Mouse (Mus musculus) natural killer cell, adult 2 months (primary cell): ENCODE measurements around the gene Gpatch1.

ENCODE experiments used
- DNase-seq, 2 experiments: peaks; one replicate each; pipeline ENCODE4 v3.0.0; 2022; ENCODE audit warnings: low spot score in 2 of 2

Gpatch1 gene

DNA sequence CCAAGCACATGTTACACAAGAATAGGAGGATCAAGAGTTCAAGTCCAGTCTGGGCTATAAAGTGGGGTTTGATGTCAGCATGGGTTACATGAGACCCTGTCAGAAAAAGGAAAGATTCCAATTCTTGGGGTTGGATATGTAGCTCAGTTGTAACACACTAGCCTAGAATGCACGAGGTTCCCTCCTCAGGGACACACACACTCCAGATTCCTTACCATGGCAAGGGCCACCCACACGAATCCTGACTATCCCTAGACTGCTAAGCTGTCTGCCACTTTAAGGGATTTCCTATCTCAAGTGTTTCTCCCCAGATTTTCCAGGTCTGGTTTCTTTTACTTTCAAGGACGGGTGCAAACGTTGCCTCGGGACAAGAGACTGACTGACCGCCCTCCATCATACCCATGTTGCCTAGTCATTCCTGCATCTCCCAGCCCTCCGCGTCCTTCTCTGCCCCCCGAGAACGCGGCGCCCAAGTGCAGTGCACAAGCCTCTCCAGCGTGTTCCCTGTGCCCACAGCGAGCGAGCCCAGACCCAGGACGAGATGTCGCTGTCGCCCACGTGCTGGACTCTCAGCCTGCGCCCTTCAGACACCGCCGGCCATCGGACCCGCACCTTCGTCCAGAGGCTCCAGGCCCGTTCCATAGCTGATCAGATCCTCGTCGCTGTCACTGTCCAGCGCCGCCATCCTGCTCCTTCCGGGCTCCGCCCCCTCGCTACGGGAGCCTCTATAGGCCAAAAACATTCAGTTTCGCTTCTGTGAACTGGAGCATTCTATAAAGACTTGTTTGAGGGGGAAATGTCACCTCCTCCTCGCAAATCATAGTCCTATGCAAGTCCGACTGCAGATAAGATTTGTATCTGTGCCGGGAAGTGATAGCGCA lies at the start of gene Gpatch1:
Gene Gpatch1, minus strand, starts transcription at position 712 of the 881 bp plus-strand sequence.
- DNase-seq = peak; percentile 81 to 87

DNA sequence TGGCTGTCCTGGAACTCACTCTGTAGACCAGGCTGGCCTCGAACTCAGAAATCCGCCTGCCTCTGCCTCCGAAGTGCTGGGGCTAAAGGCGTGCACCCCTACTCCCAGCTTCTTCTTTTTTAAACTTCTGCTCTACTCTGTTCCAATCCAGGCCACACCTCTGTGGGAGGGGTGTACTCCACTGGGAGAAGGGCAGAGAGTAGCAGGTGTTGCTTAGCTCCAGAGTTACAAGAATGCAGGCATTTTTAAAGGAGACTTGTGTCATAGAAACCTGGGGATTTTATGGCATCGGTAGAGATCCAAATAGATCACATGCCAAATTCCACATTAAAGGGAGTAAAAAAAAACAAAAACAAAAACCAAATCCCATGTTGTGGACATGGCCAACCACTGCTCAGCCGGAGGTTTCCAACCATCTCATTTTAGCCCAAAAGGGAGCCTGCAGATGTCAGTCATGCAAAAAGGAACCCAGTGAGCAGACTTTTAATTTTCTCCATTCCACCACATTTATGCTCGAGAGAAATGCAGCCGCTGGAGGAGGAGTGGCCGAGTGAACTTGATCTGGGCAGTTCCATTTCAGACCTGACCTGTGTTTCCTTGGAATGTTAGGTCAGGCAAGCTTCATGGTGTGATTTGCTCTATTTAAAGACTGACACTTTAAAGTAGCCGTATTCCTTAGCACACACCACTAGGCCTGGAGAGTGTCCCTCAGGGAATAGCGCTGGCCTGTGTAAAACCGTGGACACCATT lies 47.1 kb upstream of the Gpatch1 start:
- no peak for DNase-seq

DNA sequence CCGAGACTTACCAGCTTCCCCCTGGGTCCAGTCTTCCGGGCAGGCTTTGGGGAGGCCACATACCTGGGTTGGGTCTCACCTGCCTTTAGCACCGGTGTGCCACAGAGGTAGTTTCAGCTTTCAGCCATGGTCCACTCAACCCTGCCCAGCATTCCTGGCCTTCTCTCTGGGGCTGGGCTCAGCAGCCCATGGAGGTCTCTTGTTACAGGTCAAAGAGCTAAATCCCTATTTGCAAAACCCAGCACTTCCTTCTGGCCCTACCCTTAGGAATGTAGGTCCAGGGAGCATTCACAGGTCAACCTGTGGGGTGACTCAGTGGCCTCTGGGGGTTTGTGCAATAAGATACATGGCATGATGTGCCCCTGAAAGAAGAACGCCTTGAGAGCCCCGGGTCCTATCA lies 44.6 kb upstream of the Gpatch1 start:
- DNase-seq = no peak

DNA sequence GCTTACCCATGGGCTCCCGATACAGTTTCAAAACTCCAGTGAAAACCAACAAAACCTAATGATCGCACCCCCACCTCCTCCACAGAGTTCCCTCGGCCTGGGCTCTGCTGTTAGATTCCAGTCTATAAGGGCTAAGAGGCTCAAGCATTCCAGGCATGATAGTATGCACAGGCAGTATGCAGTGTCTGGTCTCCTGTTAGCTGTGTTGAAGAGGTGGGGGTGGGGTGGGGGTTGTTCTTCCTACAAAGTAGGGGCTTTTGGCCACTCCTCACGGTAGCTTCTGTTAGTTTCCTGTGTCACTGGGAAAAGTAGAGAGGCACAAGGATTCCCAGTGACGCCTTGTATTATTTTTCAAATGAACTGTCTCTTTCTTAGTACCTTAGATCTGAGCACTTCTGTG lies 44.0 kb upstream of the Gpatch1 start:
- no peak for DNase-seq

DNA sequence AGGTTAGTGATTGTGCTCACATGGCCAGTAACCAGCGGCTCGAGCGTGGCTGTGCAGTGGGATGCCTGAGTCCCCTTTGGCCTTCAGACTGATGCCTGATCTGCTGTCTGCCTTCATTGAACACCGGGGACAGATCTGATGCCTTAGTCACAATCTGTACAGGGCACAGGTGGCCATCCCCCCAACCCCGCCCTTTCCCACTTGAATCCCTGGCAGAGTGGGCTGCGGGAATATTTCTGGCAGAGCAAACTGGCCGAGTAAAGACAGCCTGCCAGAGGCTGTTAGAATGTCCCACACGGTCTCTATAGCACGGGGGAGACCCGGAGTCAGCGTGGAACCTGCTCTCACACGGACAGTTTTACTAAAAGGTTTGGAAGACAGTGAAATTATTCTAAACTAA lies 39.4 kb upstream of the Gpatch1 start:
- DNase-seq = no peak

DNA sequence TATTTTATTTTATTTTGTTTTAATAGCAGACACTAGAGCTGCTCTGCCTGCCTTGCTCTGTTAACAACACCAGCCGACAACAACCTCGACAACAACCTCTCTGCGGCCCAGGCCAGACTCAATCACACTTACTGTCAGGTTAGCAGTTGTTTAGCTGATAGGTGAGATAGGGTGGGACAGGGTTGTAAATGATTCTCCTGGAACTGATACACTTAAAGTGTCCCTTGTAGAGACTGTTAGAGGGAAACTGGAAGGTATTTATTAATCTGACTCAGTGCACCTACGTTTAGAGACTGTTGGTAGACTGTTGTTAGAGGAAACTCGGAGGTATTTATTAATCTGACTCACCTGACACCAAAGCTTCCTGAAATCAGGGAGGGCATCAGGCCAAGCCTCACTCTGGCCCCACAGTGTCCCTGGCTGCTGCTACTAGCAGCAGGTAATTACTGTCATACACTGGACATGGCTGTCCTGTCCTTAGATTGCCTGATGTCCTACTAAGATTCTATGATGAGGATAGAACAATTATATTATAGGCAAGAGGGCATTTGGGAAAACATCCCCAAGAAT lies 37.1 kb upstream of the Gpatch1 start:
- DNase-seq = no peak

DNA sequence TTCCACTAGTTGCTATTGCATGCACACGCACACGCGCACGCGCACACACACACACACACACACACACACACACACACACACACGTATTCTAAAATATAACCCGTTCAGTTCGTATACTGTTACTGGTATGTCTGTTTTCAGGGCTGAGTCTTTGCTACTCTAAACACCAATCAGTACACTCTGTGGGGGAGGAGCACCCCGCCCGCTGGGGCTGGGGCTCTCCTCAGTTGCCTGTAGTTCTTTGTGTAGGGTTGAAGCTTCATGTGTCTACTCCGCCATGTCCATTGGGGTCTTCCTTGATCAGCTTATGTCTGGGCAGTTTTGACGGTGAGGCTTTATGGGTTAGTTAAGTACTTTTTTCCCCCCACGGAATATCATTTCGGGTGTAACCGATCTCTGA lies 35.1 kb upstream of the Gpatch1 start:
- DNase-seq = no peak

DNA sequence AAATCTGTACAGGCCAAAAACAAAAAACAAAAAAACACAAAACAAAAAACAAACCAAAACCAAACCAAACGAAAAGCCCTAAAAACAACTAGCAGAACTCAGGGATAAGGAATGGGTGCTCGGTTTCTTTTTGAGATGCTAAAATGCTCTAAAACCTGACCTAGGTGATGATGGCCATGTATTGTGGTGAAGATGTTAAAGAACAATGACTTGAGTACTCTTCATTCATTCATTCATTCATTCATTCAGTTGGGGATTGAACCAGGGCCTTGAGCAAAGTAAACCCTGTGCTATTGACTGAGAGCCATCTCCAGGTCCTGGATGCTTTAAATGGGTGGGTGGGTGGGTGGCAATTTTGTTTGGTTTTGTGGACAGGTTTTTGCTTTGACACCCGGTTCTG lies 32.9 kb upstream of the Gpatch1 start:
- no peak for DNase-seq

DNA sequence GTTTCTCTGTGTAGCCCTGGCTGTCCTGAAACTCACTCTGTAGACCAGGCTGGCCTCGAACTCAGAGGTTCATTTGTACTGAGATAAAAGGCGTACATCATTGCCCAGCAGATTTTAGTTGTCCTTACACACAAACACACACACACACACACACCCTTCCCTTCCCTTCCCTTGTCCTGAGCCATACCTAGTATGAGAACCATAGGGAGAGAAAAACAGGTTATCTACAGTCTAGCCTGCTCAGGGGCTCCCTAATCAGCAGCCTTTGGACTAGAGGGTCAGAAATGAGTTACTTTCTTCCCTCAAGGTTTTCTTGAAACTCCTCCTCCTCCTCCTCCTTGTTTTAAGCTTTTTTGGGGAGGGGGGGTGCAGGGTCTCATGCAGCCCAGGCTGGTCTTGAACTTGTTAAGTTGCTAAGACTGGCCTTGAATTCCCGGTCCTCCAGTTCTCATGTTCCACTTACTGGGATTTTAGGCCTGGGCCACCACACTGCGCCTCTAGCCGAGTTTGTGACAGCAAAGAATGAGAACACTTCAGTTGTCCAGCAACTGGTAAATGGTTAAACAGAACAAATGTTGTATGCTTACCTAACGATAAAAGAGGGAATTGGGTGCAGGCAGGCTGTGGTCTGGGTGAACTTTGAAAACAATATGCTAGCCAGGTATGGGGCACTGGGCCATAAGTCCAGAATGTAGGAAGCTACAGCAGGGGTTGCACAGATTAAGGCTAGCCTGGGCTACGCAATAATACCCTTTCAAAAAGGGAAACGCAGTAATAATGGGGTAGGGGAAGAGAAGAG lies 31.8 kb upstream of the Gpatch1 start:
- DNase-seq = no peak

DNA sequence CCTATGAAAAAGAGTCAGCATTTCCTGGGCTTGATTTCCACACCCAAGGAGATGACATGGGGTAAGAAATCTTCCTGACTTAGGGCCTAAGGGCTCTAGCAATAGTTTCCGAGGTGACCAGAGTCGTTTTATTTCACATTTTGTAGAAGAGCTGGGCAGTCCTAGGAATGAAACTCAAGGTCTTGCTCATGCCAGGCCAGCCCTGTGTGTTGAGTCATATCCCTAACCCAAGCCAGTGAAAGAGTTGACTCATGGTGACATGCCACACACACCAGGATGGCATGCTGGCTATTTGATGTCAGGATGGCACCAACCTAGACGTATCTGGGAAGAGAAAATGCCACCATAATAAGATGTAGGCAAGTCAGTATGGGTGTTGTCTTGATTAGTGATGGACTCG lies 30.8 kb upstream of the Gpatch1 start:
- DNase-seq = no peak

DNA sequence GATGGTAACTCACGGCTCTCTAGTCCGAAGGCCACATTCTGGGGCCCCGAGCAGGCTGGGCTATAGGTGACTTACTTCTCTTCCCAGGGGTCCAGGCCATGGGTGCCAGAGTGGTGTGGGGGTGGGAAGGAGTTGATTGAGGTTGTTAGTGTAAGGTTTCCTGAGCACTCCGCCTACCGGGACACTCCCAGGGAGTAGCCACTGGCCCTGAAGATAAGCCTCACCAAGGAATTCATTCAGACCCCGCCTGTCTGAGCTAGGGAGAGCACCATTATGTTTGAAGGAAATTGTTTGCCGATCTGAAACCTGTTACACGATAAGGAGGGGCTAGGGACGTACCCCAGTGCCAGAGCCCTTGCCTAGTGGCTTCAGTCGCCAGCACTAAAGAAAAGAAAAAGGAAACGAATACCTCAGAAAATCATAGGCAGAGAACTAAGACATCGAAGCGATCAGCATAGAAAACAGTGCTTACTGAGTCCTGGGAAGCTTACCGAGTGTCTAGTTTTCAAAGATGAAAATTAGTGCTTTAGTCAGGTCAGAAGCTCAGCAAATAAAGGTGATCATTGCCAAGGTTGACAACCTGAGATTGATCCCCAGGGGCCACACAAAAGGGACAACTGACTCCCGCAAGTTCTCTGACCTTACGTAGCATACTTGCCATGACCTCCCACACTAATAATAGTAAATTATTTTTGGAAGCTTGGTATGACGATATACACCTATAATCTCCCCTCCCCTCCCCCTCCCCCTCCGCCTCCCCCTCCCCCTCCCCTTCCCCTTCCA lies 29.9 kb upstream of the Gpatch1 start:
- DNase-seq = no peak

DNA sequence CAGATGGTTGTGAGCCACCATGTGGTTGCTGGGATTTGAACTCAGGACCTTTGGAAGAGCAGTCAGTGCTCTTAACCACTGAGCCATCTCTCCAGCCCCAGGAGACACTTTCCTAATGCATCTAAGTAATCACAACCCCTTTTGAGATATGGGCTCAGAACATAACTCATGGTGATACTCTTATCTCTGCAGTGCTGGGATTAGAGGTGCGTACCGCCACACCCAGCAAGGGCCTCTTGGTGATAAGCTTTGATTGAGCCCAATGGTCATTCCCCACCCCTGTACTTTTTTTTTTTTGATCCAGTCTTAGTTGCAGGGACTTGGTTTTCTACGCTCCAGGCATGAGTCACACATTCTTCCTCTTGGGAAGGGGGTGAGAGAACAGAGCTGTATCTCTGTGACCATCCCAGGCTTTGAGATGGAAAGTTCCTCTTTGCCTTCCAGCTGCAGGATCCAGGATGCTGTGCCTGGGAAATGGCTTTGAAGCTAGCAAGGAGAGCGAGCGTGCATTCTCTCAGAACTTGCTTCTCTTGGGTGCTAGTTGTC lies 26.6 kb upstream of the Gpatch1 start:
- no peak for DNase-seq

DNA sequence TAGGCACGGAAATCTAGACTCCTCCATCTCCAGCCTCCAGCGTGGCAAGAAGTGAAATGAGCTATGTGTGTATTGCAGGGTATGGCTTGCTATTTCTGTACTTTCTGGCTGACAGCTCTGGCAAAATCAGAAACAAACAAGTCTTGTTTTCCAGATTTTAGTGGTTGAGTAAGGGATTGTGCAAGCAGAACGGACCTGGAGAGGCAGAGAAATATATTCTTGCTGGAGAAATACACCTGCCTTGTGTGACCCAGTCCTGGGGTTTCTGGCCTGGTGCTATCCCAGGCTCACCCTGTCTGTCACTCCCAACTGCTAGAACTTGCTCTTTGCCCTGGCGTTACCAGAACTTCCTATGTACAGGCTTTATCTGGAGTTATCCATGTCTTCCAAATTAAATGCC lies 24.3 kb upstream of the Gpatch1 start:
- DNase-seq = no peak

DNA sequence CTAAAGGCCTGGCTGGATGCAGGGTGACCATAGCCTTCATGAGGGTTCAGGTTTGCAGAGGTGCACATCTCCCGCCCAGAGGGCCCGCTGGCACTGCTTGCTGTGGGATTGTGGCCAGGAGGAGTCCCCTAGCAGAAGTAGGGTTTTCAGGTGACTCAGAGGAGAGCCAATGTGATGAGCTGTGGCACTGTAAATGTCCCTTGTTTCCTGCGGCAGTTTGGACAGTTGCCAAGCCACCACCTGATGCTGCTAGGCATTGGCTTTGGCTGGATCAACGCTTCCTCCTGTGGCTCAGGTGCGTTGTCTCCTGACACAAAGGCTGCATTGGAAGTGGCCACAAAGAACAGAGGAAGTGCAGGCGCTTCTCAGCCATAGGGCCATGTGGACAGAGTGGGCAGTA lies 23.0 kb upstream of the Gpatch1 start:
- no peak for DNase-seq

DNA sequence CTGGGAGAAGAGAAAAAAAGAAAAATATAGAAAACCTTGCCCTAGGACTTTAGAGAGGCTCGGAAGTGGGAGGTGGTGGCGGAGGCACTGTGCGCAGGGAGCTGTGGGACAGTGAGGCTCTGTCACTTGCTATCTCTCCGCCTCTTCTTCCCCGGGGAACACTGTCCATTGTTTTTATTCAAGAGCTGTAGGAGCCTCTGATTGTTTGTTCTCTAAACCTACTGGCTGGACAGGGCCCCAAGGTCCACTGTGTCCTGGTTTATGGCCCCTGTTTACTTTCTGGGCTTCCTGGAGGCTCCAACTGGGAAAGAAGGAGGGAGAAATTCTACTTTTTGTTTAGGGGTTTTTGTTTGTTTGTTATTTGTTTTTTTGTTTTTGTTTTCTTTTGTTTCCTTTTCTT lies 22.0 kb upstream of the Gpatch1 start:
- DNase-seq = no peak

DNA sequence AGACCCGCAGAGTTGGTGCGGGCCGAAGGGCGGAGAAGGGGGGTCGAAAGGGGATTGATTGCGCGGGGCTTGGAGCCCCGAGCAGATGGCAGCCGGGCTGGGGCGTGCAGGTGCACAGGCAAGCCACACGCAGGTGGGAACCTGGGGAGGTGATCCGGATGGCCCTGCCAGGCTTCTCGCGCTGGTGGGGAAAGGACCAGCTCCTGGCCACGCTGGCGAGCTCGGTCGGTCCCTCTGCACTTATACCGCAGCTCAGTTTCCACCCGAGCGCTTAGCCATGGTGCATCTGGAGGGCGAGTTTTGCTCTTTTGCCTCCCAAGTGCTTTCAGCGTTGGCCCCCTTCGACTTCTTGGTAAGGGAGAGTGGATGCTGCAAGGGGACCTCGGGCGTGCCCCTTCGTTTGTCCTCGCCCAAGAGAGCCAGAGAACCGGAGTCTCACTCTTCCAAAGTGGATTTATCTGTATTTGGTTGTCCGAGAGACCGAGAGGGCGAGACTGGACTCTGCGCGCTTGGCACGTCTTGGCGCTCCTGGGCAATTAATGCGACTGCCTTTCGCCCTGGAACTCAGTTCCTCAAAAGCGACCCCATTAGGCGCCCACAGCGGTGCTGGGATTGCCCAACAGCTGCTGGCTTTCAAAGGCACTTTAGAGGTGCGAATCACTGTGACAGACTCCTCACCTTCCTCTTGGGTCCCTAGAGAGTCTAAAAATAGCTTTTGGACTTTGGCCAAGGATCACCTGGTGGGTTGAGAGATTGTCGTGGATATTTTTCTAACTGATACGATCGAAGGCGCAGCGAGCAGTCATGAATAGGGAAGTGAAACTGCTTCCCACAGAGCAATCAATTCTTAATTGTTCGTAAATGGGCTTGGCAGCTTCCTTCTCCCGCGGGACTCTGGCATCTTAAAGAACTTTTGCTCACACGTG lies 16.6 kb upstream of the Gpatch1 start:
- DNase-seq = peak; percentile 3 to 69

DNA sequence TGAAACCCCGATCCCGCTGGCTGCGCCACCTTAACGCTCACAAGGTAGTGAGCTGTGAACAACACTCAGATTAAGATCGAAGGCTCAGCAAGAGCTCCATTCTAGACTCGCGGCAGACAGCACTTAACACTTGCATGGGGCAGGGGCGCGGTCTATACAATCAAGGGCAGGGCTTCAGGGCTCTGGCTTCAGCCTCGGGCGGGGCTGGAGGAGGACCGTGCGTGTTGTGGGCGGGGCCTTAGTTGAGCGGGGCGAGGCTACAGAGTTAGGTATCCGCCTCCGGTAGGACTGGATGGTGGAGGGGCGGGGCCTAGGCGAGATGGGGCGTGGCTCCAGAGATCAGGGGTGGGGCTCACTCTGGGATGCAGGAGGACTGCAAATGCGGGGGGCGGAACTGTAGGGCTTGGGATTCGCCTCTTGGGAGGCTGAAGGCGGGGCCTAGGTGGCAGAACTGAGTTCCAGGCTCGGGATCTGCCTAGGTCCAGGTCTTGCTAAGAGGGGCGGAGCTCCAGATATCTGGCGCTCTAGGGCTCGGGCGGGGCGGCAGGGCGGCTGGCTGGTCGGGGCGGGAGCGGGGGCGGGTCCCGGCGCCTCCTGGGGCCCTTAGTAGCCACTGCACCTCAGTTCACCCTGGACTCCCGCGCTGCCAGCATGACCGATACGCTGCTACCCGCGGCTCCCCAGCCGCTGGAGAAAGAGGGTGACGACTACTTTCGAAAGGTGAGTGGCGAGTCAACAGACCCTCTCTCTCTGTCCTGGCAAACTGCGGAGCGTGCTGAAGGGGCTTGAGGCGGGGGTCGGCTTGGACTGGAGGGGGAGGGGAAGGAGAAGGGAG lies 15.7 kb upstream of the Gpatch1 start, which contains the start of gene Rhpn2:
Gene Rhpn2, plus strand, starts transcription at position 479 of the 835 bp plus-strand sequence.
- peak; percentile 98 to 99 for DNase-seq

DNA sequence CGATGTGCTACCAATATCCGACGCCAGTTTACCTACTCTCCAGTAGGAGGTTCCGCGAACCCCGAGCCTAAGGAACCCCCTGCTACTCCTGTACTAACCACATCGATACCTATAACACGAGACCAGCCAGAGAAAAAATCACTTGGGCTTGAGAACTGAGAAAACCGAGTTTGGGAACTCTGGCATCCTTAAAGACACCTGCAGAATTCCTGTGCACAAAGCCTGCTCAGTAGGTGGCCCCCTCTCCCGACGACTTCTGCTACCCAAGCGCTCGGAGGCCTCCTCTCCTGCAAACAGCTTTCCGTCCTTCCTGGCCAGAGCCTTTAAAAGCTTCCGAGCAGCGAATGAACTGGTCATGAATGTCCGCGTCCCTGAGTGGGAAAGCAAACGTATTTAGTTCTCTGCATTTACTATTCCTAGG lies 15.0 kb upstream of the Gpatch1 start:
- DNase-seq = no peak

DNA sequence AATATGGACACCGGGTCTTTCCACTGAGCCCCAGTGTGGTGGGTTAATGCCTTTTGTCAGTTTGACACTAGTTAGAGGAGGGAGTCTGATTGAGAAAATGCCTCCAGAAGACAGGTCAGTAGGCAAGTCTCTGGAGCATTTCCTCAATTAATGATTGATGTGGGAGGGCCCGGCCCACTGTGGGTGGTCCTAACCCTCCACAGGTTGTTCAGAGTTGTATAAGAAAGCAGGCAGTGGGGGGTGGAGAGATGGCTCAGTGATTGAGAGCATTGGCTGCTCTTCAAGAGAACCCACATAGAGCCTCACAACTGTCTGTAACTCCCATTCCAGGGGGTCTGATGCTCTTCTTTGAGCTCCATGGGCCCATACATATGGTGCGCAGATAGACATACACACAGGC lies 13.3 kb upstream of the Gpatch1 start:
- DNase-seq = no peak
